Mouse (Mus musculus): ENCODE data around the gene Syt11.
"Not testable (repeated sequence)": the region's sequence is repeated elsewhere in the genome, so short reads cannot be mapped to it uniquely, and the experiment has no call there.

GRCm38 (mm10) chr3:88773163-88773562, 1.8 kb downstream of the Syt11 start:
- not testable (repeated sequence) for TF ChIP-seq POLR2A (IDR thresholded peaks at IDR 0.05; ENCODE audit: borderline replicate concordance, extremely low read depth, insufficient read depth, insufficient read length, poor library complexity, severe bottlenecking); CTCF (IDR thresholded peaks at IDR 0.05; ENCODE audit: borderline replicate concordance, extremely low read depth, insufficient read depth, insufficient read length)
